Mouse (Mus musculus) spleen, embryonic (tissue): ENCODE results near the gene Mlx.

ENCODE experiments used
- CTCF ChIA-PET: fragments of 350-600 bp; sonication (Branson Sonifier 250); formaldehyde crosslinking; loops from one replicate; lab custom pipeline; 2022; lab: Charles Lee

Mlx gene

GRCm38 (mm10) chr11:101064462-101064861 lies 22.6 kb upstream of the Mlx start:
- CTCF ChIA-PET, result no interaction called here

- CTCF ChIA-PET, result no interaction called here
These were observed 22.1 kb upstream of the Mlx start for GRCm38 (mm10) chr11:101065002-101065401.

GRCm38 (mm10) chr11:101066549-101067412 lies 20.3 kb upstream of the Mlx start:
- CTCF ChIA-PET, result interaction anchor here (0.5 to 1.4 kb wide), 4 partner anchors 9 to 79 kb away, joined by 3 to 30 read pairs (median 5); no protein-coding TSS in a partner anchor

GRCm38 (mm10) chr11:101069391-101070188 lies 17.5 kb upstream of the Mlx start, which contains the start of gene Naglu:
Gene Naglu (plus strand): TSS chr11:101070012.
- CTCF ChIA-PET, result interaction anchor here (0.6 to 1.2 kb wide), 2 partner anchors 108 to 131 kb away, joined by 3 to 4 read pairs; no protein-coding TSS in a partner anchor

GRCm38 (mm10) chr11:101070189-101070527 lies 16.9 kb upstream of the Mlx start:
- CTCF ChIA-PET, result interaction anchor here (0.8 to 1.2 kb wide), 2 partner anchors 11 to 107 kb away, joined by 3 to 4 read pairs; no protein-coding TSS in a partner anchor

GRCm38 (mm10) chr11:101070987-101071386 lies 16.1 kb upstream of the Mlx start:
- CTCF ChIA-PET, result interaction anchor here (0.6 to 0.8 kb wide), 2 partner anchors 10 to 72 kb away, joined by 3 read pairs; no protein-coding TSS in a partner anchor

- CTCF ChIA-PET, result interaction anchor here (0.7 kb wide), 1 partner anchor 166 kb away, joined by 4 read pairs; no protein-coding TSS in a partner anchor
These were observed 15.2 kb upstream of the Mlx start for GRCm38 (mm10) chr11:101071810-101072428.

GRCm38 (mm10) chr11:101078121-101078520 lies 9.0 kb upstream of the Mlx start, which contains the start of gene Hsd17b1:
Gene Hsd17b1 (plus strand): TSS chr11:101078411.
- CTCF ChIA-PET, result no interaction called here

- CTCF ChIA-PET, result no interaction called here
These were observed 7.3 kb upstream of the Mlx start for GRCm38 (mm10) chr11:101079746-101080145.

GRCm38 (mm10) chr11:101080421-101080820 lies 6.7 kb upstream of the Mlx start:
- CTCF ChIA-PET, result no interaction called here

GRCm38 (mm10) chr11:101081659-101082058 lies 5.4 kb upstream of the Mlx start:
- CTCF ChIA-PET, result interaction anchor here (1.0 kb wide), 1 partner anchor 11 kb away, joined by 3 read pairs; no protein-coding TSS in a partner anchor

GRCm38 (mm10) chr11:101082208-101083082 lies 4.6 kb upstream of the Mlx start, which contains the start of gene Coasy:
Gene Coasy (plus strand): TSS chr11:101082565.
- CTCF ChIA-PET, result no interaction called here

- CTCF ChIA-PET, result interaction anchor here (0.6 kb wide), 1 partner anchor 97 kb away, joined by 3 read pairs; no protein-coding TSS in a partner anchor
These were observed 3.9 kb upstream of the Mlx start for GRCm38 (mm10) chr11:101083083-101083697.

GRCm38 (mm10) chr11:101084246-101084645 lies 2.8 kb upstream of the Mlx start:
- CTCF ChIA-PET, result interaction anchor here (0.7 kb wide), 1 partner anchor 100 kb away, joined by 3 read pairs; no protein-coding TSS in a partner anchor

GRCm38 (mm10) chr11:101084811-101085210 lies 2.3 kb upstream of the Mlx start:
- CTCF ChIA-PET, result interaction anchor here (0.7 kb wide), 1 partner anchor 100 kb away, joined by 3 read pairs; no protein-coding TSS in a partner anchor

- CTCF ChIA-PET, result interaction anchor here (0.6 kb wide), 1 partner anchor 20 kb away, joined by 4 read pairs; no protein-coding TSS in a partner anchor
These were observed 1.3 kb upstream of the Mlx start for GRCm38 (mm10) chr11:101085617-101086322.

- CTCF ChIA-PET, result no interaction called here
These were observed 778 bp upstream of the Mlx start for GRCm38 (mm10) chr11:101086323-101086674.

- CTCF ChIA-PET, result no interaction called here
These were observed 592 bp downstream of the Mlx start for GRCm38 (mm10) chr11:101087682-101088055.

- CTCF ChIA-PET, result no interaction called here
These were observed 2.9 kb downstream of the Mlx start for GRCm38 (mm10) chr11:101089931-101090330.
